Mouse (Mus musculus) spleen, adult 2 months (tissue): ENCODE measurements around the gene Sertad3. TPM values are rescaled to one million over a fixed set of nuclear protein-coding genes. Genes with fewer than 3 reads are reported as not detected.

ENCODE experiments used
- DNase-seq, 2 experiments: peaks; one replicate each; pipeline versions ENCODE4 v3.0.0 to v3.0.0-alpha.2; 2012 to 2021; ENCODE audit warnings: low spot score in 2 of 2, low read depth in 1 of 2
- H3K27ac ChIP-seq: fragments of 200-500 bp; 2 replicates; pipeline ENCODE4 v1.5.1; 2012; ENCODE audit warnings: low read length, inconsistent platforms; ENCODE audit not compliant: insufficient read depth
- H3K27me3 ChIP-seq: fragments of 200-500 bp; 2 replicates; pipeline ENCODE4 v1.6.1; 2012; ENCODE audit warnings: mild to moderate bottlenecking, moderate library complexity, low read length, inconsistent platforms; ENCODE audit not compliant: control insufficient read depth, insufficient read depth
- H3K36me3 ChIP-seq: fragments of 200-500 bp; 2 replicates; pipeline ENCODE4 v1.6.1; 2012; ENCODE audit warnings: mild to moderate bottlenecking, low read length, inconsistent platforms; ENCODE audit not compliant: control insufficient read depth, insufficient read depth
- H3K4me1 ChIP-seq: fragments of 200-500 bp; 2 replicates; pipeline ENCODE4 v1.6.1; 2011; ENCODE audit warnings: inconsistent platforms; ENCODE audit not compliant: control insufficient read depth, insufficient read depth, insufficient read length
- H3K4me3 ChIP-seq: fragments of 200-500 bp; 2 replicates; pipeline ENCODE4 v1.5.1; 2011; ENCODE audit warnings: mild to moderate bottlenecking, inconsistent platforms; ENCODE audit not compliant: insufficient read depth, insufficient read length; ENCODE audit errors: extremely low read depth
- CTCF ChIP-seq: fragments of 200-500 bp; IDR thresholded peaks from 2 replicates; pipeline ENCODE4 v1.5.1; 2011; ENCODE audit warnings: mild to moderate bottlenecking, inconsistent platforms; ENCODE audit not compliant: insufficient read depth, insufficient read length, insufficient replicate concordance; ENCODE audit errors: extremely low read depth
- POLR2A ChIP-seq: fragments of 200-500 bp; IDR thresholded peaks from 2 replicates; pipeline ENCODE4 v1.6.1; 2011; ENCODE audit warnings: low read depth, low read length, inconsistent platforms
- WGBS: fragments of 180-500 bp; shearing (Covaris S2); methylation state at CpG from one replicate; pipeline ENCODE4 v1.1.7; 2018; 5-methylcytosine and 5-hydroxymethylcytosine counted together
- polyA plus RNA-seq: library from polyadenylated mRNA; depleted of rRNA; stranded (reverse); fragments of >200 nt; gene quantifications from 2 replicates; pipeline ENCODE4 v1.2.3, GENCODE M21; 2012

Sertad3 gene
- polyA plus RNA-seq, 1 experiment = 16.0 TPM

- H3K4me3 ChIP-seq = no peak overlapping the region
- 57% methylated on average over 10 of the region's 10 CpGs for WGBS
- H3K27me3 ChIP-seq = peaks cover 11% of the 10 kb centered on the region
- DNase-seq = peak in 1 of 2 experiments; percentile 53
- peak overlapping the region; percentile 58; the same call in 1 of the 2 replicates for H3K27ac ChIP-seq
- peaks cover 22% of the 10 kb centered on the region; the same call in 1 of the 2 replicates for H3K4me1 ChIP-seq
- TF ChIP-seq POLR2A (no peak), CTCF (peak; percentile 34; the same call in 1 of the 2 replicates)
- no peaks in the 10 kb centered on the region for H3K36me3 ChIP-seq
These were observed 24.2 kb upstream of the Sertad3 start for GRCm38 (mm10) chr7:27449256-27449862.

- H3K27ac ChIP-seq = peak overlapping the region; percentile 56
These were observed 22.2 kb upstream of the Sertad3 start for GRCm38 (mm10) chr7:27451359-27451758.

DNA sequence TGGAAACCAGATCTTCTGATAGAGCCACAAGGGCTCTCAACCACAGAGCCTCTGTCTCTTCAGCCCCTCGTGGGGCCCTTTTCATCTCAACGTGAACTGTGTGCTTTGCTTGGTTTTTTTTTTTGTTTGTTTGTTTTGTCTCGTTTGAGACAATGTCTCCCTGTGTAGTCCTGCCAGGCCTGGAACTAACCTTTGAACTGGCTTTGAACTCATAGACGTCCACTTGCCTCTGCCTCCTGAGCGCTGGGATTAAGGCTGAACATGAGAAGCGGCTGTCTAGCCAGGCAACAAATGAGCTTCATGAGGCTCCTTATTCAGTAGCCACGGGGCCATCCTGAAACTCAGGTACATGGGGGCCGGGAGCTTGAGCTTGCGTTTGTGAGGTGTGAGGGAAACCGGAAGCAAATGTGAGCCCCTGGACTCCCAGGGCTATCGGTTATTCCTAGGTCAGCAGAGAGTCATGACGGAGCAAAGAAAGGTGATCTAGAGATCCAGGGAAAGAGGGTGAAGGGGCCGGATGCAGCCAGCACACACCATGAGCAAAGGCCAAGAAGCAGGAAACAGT is 21.3 kb upstream of the Sertad3 start:
- DNase-seq = no peak
- Histone ChIP-seq H3K4me3 (no peak overlapping the region), H3K4me1 (peaks cover 20% of the 10 kb centered on the region; the same call in 1 of the 2 replicates), H3K36me3 (no peaks in the 10 kb centered on the region), H3K27me3 (no peaks in the 10 kb centered on the region), H3K27ac (peak overlapping the region; percentile 66)
- 76% methylated on average over 13 of the region's 13 CpGs for WGBS
- TF ChIP-seq CTCF (no peak), POLR2A (no peak)

More at GRCm38 (mm10) chr7:27451359-27451758, 22.2 kb upstream of the Sertad3 start:
- H3K36me3 ChIP-seq = no peaks in the 10 kb centered on the region
- peaks cover 28% of the 10 kb centered on the region; the same call in 1 of the 2 replicates for H3K4me1 ChIP-seq
- WGBS = 23% methylated on average over 2 of the region's 2 CpGs
- H3K4me3 ChIP-seq = no peak overlapping the region
- DNase-seq = peak in 1 of 2 experiments; percentile 50
- no peak for TF ChIP-seq CTCF
- no peak for TF ChIP-seq POLR2A
- peaks cover 3% of the 10 kb centered on the region for H3K27me3 ChIP-seq

DNA sequence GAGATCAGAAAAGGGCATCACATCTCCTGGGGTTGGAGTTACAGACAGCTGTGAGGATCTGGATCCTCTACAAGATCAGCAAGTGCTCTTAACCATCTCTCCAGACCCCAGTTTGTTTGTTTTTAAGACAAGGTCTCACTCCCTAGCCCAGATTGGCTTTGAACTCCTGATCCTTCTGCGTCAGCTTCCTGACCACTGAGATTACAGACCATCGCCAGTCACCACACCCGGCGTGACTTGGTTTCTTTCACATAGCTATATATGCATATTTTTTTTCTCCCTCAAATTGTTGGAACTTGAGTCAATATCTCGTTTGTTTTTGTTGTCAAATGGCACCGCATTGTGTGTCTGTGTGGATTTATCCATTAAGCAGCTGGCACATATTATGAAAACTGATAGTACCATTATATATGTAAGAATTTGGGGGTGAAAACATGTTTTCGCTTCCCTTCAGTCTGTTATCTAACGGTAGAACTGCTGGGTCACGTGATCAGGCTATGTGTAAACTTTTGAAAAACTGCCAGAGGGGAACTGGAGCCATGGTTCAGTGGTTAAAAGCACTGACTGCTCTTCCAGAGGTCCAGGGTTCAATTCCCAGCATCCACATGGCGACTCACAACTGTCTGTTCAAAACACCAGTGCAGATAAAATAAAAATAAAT is 19.0 kb upstream of the Sertad3 start:
- peak overlapping the region; percentile 63 for H3K27ac ChIP-seq
- peak; percentile 48 to 50 for DNase-seq
- no peaks in the 10 kb centered on the region for H3K27me3 ChIP-seq
- no peak overlapping the region for H3K4me3 ChIP-seq
- 32% methylated on average over 10 of the region's 10 CpGs for WGBS
- TF ChIP-seq POLR2A = no peak
- no peak for TF ChIP-seq CTCF
- peaks cover 18% of the 10 kb centered on the region; the same call in 1 of the 2 replicates for H3K4me1 ChIP-seq
- peaks cover 5% of the 10 kb centered on the region for H3K36me3 ChIP-seq

- no peak overlapping the region for H3K4me3 ChIP-seq
- peaks cover 5% of the 10 kb centered on the region for H3K36me3 ChIP-seq
- H3K27ac ChIP-seq = no peak overlapping the region
- no peak for DNase-seq
- peaks cover 18% of the 10 kb centered on the region; the same call in 1 of the 2 replicates for H3K4me1 ChIP-seq
- 76% methylated on average over 3 of the region's 3 CpGs for WGBS
- TF ChIP-seq POLR2A = no peak
- no peak for TF ChIP-seq CTCF
- no peaks in the 10 kb centered on the region for H3K27me3 ChIP-seq
These were observed 18.3 kb upstream of the Sertad3 start for GRCm38 (mm10) chr7:27455273-27455672.

DNA sequence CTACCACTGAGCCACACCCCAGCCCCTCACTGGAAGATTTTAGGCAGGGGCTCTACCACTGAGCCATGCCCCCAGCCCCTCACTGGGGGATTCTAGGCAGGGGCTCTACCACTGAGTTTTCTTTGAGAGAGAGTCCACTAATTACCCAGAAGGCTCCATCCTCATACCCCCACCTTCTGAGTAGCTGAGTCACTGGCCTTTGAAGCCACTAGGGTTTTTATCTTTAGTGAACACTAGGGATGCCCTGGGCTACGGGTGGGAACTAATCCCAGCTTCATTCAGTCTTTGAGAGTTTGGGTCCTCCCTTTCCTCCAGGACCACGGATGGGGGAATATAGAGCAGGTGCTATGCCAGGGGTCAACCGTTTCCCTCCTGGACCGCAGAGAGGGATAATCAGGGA is 15.0 kb upstream of the Sertad3 start:
- peaks cover 8% of the 10 kb centered on the region for H3K36me3 ChIP-seq

GRCm38 (mm10) chr7:27459640-27460039 is 13.9 kb upstream of the Sertad3 start:
- H3K27me3 ChIP-seq = no peaks in the 10 kb centered on the region
- DNase-seq = no peak
- no peak overlapping the region for H3K27ac ChIP-seq
- peaks cover 8% of the 10 kb centered on the region for H3K36me3 ChIP-seq
- peaks cover 4% of the 10 kb centered on the region; the same call in 1 of the 2 replicates for H3K4me1 ChIP-seq
- TF ChIP-seq CTCF (no peak), POLR2A (no peak)
- no peak overlapping the region for H3K4me3 ChIP-seq
- WGBS = 87% methylated on average over 5 of the region's 5 CpGs

More for the DNA sequence above, 15.0 kb upstream of the Sertad3 start:
- 82% methylated on average over 4 of the region's 4 CpGs for WGBS
- Histone ChIP-seq H3K27me3 (no peaks in the 10 kb centered on the region), H3K4me3 (no peak overlapping the region), H3K4me1 (peaks cover 7% of the 10 kb centered on the region; the same call in 1 of the 2 replicates), H3K27ac (no peak overlapping the region)
- DNase-seq = no peak
- TF ChIP-seq POLR2A (no peak), CTCF (no peak)
